In genomic region chr9:116640302-116640679, GRCm38 (mm10) we compare ENCODE assay signal across 17 mouse cellular contexts.
DNase-seq lines count a peak whose midpoint lies in the region; ATAC-seq and TF ChIP-seq lines count a peak whose summit lies in the region.
"Had no signal": no experiment of that assay in that cellular context is flagged by ENCODE, and none has a peak within 500 bp of the region (broad histone marks: within the 10 kb centered on the region; RNA-seq: fewer than 3 reads in every experiment).

No protein-coding gene starts in this region.

- no peaks in the 10 kb centered on the region for H3K9me3 ChIP-seq in heart, embryonic 13.5 days
- no peaks in the 10 kb centered on the region for H3K9me3 ChIP-seq in lung, embryonic 16.5 days (ENCODE audit: control insufficient read depth, low read length)
- H3K9me3 ChIP-seq in heart, postnatal 0 days (replicated peaks; ENCODE audit: control insufficient read depth, low read length) = peaks cover 7% of the 10 kb centered on the region
- no peaks in the 10 kb centered on the region for H3K9me3 ChIP-seq in stomach, embryonic 15.5 days
- H3K9me3 ChIP-seq: embryonic facial prominence, embryonic 13.5 days had no signal

- peak overlapping the region; percentile 16; the same call in 1 of the 2 replicates for H3K4me2 ChIP-seq in heart, embryonic 13.5 days
- H3K4me2 ChIP-seq in lung, embryonic 16.5 days (ENCODE audit: low read depth, low read length) = no peak overlapping the region
- no peak overlapping the region for H3K4me2 ChIP-seq in heart, postnatal 0 days (ENCODE audit: low read depth, low read length)
- H3K4me2 ChIP-seq in stomach, embryonic 15.5 days = no peak overlapping the region
- H3K4me2 ChIP-seq: embryonic facial prominence, embryonic 13.5 days; forebrain, embryonic 12.5 days; hindbrain, embryonic 14.5 days had no signal

- no peak for ATAC-seq in heart, embryonic 13.5 days (ENCODE audit: extremely low read depth, insufficient number of reproducible peaks, low FRiP score, low TSS enrichment)
- ATAC-seq in lung, embryonic 16.5 days (ENCODE audit: low read depth) = peak; percentile 49; the same call in 1 of the 2 replicates
- no peak for ATAC-seq in heart, postnatal 0 days (ENCODE audit: insufficient read depth, low read depth)
- ATAC-seq in stomach, embryonic 15.5 days (ENCODE audit: insufficient read depth, low FRiP score, low read depth) = no peak

- H3K36me3 ChIP-seq in heart, embryonic 13.5 days = peaks cover 7% of the 10 kb centered on the region; the same call in 1 of the 2 replicates
- H3K36me3 ChIP-seq in lung, embryonic 16.5 days (ENCODE audit: control insufficient read depth, insufficient read depth, low read length) = peaks cover 2% of the 10 kb centered on the region; the same call in 1 of the 2 replicates
- no peaks in the 10 kb centered on the region for H3K36me3 ChIP-seq in heart, postnatal 0 days (replicated peaks; ENCODE audit: control insufficient read depth, insufficient read depth, low read length)
- H3K36me3 ChIP-seq in stomach, embryonic 15.5 days = no peaks in the 10 kb centered on the region
- H3K36me3 ChIP-seq: forebrain, embryonic 12.5 days had no signal

- no peak for TF ChIP-seq CTCF in heart, postnatal 0 days (IDR thresholded peaks at IDR 0.05; ENCODE audit: low read depth)

- H3K27ac ChIP-seq in heart, embryonic 13.5 days (replicated peaks) = peak overlapping the region; percentile 94
- peak overlapping the region; percentile 57 for H3K27ac ChIP-seq in lung, embryonic 16.5 days (ENCODE audit: low read length)
- peak overlapping the region; percentile 88 for H3K27ac ChIP-seq in heart, postnatal 0 days (ENCODE audit: low read depth)
- peak overlapping the region; percentile 42; the same call in 1 of the 2 replicates for H3K27ac ChIP-seq in stomach, embryonic 15.5 days
- H3K27ac ChIP-seq: embryonic facial prominence, embryonic 13.5 days; forebrain, embryonic 12.5 days; hindbrain, embryonic 14.5 days; liver, embryonic 14.5 days had no signal

- no peak for DNase-seq in heart, adult 18-20 months
- DNase-seq in lung, postnatal 14 days = no peak
- peak; percentile 27 for DNase-seq in heart, postnatal 0 days (ENCODE audit: low spot score)
- DNase-seq in right cerebral cortex, postnatal 4 days = no peak
- DNase-seq: cerebellum, adult 11 months; gastrocnemius, postnatal 10 days; kidney, adult 9 months; layer of hippocampus, adult 9-11 months; thymus, postnatal 25 days had no signal

- no peak overlapping the region for H3K4me3 ChIP-seq in heart, embryonic 13.5 days
- H3K4me3 ChIP-seq in lung, embryonic 16.5 days (ENCODE audit: low read length) = no peak overlapping the region
- H3K4me3 ChIP-seq in heart, postnatal 0 days (ENCODE audit: low read depth, low read length) = no peak overlapping the region
- H3K4me3 ChIP-seq in stomach, embryonic 15.5 days (replicated peaks) = no peak overlapping the region
- H3K4me3 ChIP-seq: embryonic facial prominence, embryonic 13.5 days; forebrain, embryonic 12.5 days; megakaryocyte, embryonic 14.5 days had no signal

- 46% methylated on average over 4 of the region's 4 CpGs for WGBS in heart, embryonic 13.5 days
- WGBS in lung, embryonic 16.5 days = 38% methylated on average over 4 of the region's 4 CpGs
- WGBS in heart, postnatal 0 days = 36% methylated on average over 4 of the region's 4 CpGs
- 31% methylated on average over 4 of the region's 4 CpGs for WGBS in stomach, embryonic 15.5 days

- H3K4me1 ChIP-seq in heart, embryonic 13.5 days = peaks cover 35% of the 10 kb centered on the region
- peaks cover 18% of the 10 kb centered on the region for H3K4me1 ChIP-seq in lung, embryonic 16.5 days (replicated peaks; ENCODE audit: control insufficient read depth, insufficient read depth, low read length)
- peaks cover 19% of the 10 kb centered on the region for H3K4me1 ChIP-seq in heart, postnatal 0 days (ENCODE audit: control insufficient read depth, insufficient read depth)
- H3K4me1 ChIP-seq in stomach, embryonic 15.5 days = 0 out of 2 replicates have a peak, but pooled peaks cover 6% of the 10 kb centered on the region
- H3K4me1 ChIP-seq: megakaryocyte, embryonic 14.5 days had no signal

- no peak for TF ChIP-seq EP300 in heart, postnatal 0 days (IDR thresholded peaks at IDR 0.05; ENCODE audit: low read depth)

- H3K27me3 ChIP-seq in heart, embryonic 13.5 days (replicated peaks) = no peaks in the 10 kb centered on the region
- H3K27me3 ChIP-seq in lung, embryonic 16.5 days (ENCODE audit: control insufficient read depth, insufficient read depth, low read depth, low read length) = no peaks in the 10 kb centered on the region
- no peaks in the 10 kb centered on the region for H3K27me3 ChIP-seq in heart, postnatal 0 days (ENCODE audit: control insufficient read depth, insufficient read depth, low read length)
- no peaks in the 10 kb centered on the region for H3K27me3 ChIP-seq in stomach, embryonic 15.5 days (replicated peaks)
- H3K27me3 ChIP-seq: embryonic facial prominence, embryonic 13.5 days; forebrain, embryonic 12.5 days; megakaryocyte, embryonic 14.5 days had no signal

- no peak overlapping the region for H3K9ac ChIP-seq in heart, embryonic 13.5 days
- H3K9ac ChIP-seq in lung, embryonic 16.5 days (ENCODE audit: low read length) = no peak overlapping the region
- H3K9ac ChIP-seq in heart, postnatal 0 days (replicated peaks; ENCODE audit: low read depth, low read length) = no peak overlapping the region
- H3K9ac ChIP-seq in stomach, embryonic 15.5 days = no peak overlapping the region
- H3K9ac ChIP-seq: embryonic facial prominence, embryonic 13.5 days; forebrain, embryonic 12.5 days; hindbrain, embryonic 14.5 days; liver, embryonic 14.5 days had no signal

Comparison
In these comparisons a context has a peak if more than half of its experiments do, and no peak if none do; other contexts are left out.
1. H3K27ac ChIP-seq: peak in every context shown above with its lines; median percentile 94 in heart, embryonic 13.5 days; 88 in heart, postnatal 0 days; 57 in lung, embryonic 16.5 days; 42 in stomach, embryonic 15.5 days.